Comparison of ENCODE assay signal across 29 mouse cellular contexts in genomic region chr8:88983468-88983867, GRCm38 (mm10).
"Had no signal": no experiment of that assay in that cellular context is flagged by ENCODE, and none has a peak within 500 bp of the region (broad histone marks: within the 10 kb centered on the region; RNA-seq: fewer than 3 reads in every experiment).

No protein-coding gene starts in this region.

- H3K27ac ChIP-seq: left cerebral cortex, adult 2 months; limb, embryonic 10.5 days; limb, embryonic 12.5 days; limb, embryonic 13.5 days; limb, embryonic 15.5 days; liver, embryonic 13.5 days; liver, embryonic 14.5 days; liver, embryonic 15.5 days; lung, embryonic 15.5 days; macrophage; midbrain, embryonic 10.5 days; midbrain, embryonic 12.5 days; midbrain, embryonic 13.5 days; midbrain, embryonic 15.5 days had no signal

- DNase-seq: left cerebral cortex, postnatal 4 days; liver; liver, embryonic 13.5 days; lung, adult 18-20 months; lung, adult 2 months; lung, embryonic 14.5 days; lung, postnatal 10 days; lung, postnatal 14 days; lung, postnatal 36 days; lung, postnatal 4 days; midbrain, embryonic 14.5 days had no signal

- H3K9ac ChIP-seq: limb, embryonic 12.5 days; limb, embryonic 13.5 days; limb, embryonic 15.5 days; liver, embryonic 13.5 days; liver, embryonic 14.5 days; liver, embryonic 15.5 days; lung, embryonic 14.5 days; lung, embryonic 15.5 days; midbrain, embryonic 12.5 days; midbrain, embryonic 13.5 days; midbrain, embryonic 15.5 days had no signal

- H3K4me1 ChIP-seq: limb, embryonic 12.5 days; limb, embryonic 13.5 days; liver, embryonic 13.5 days; liver, embryonic 15.5 days; lung, embryonic 15.5 days; megakaryocyte, embryonic 14.5 days; midbrain, embryonic 12.5 days; midbrain, embryonic 13.5 days; midbrain, embryonic 15.5 days had no signal

- H3K36me3 ChIP-seq: limb, embryonic 10.5 days; limb, embryonic 12.5 days; limb, embryonic 13.5 days; limb, embryonic 15.5 days; liver, embryonic 13.5 days; liver, embryonic 15.5 days; lung, embryonic 15.5 days; midbrain, embryonic 10.5 days; midbrain, embryonic 12.5 days; midbrain, embryonic 13.5 days; midbrain, embryonic 15.5 days had no signal

- H3K4me2 ChIP-seq: limb, embryonic 12.5 days; limb, embryonic 13.5 days; limb, embryonic 15.5 days; liver, embryonic 13.5 days; liver, embryonic 15.5 days; lung, embryonic 14.5 days; lung, embryonic 15.5 days; midbrain, embryonic 11.5 days; midbrain, embryonic 12.5 days; midbrain, embryonic 13.5 days; midbrain, embryonic 15.5 days had no signal

- ATAC-seq: lung, postnatal 0 days; midbrain, embryonic 13.5 days; midbrain, embryonic 15.5 days; midbrain, embryonic 16.5 days had no signal

- H3K4me3 ChIP-seq: left cerebral cortex, adult 2 months; limb, embryonic 10.5 days; limb, embryonic 12.5 days; limb, embryonic 13.5 days; limb, embryonic 15.5 days; liver, embryonic 13.5 days; liver, embryonic 15.5 days; lung, embryonic 15.5 days; megakaryocyte, embryonic 14.5 days; midbrain, embryonic 10.5 days; midbrain, embryonic 12.5 days; midbrain, embryonic 13.5 days; midbrain, embryonic 15.5 days; myocyte had no signal

- H3K27me3 ChIP-seq: limb, embryonic 12.5 days; limb, embryonic 15.5 days; liver, embryonic 13.5 days; liver, embryonic 15.5 days; lung, embryonic 15.5 days; megakaryocyte, embryonic 14.5 days; midbrain, embryonic 13.5 days; midbrain, embryonic 15.5 days had no signal

- H3K9me3 ChIP-seq: limb, embryonic 10.5 days; limb, embryonic 12.5 days; limb, embryonic 13.5 days; limb, embryonic 15.5 days; liver, embryonic 13.5 days; liver, embryonic 15.5 days; lung, embryonic 15.5 days; midbrain, embryonic 10.5 days; midbrain, embryonic 12.5 days; midbrain, embryonic 13.5 days; midbrain, embryonic 15.5 days had no signal
